Mouse (Mus musculus) liver, adult (tissue): Measurements from ENCODE around the gene Gm1043.

Experiments
- GATA4 ChIP-seq: IDR thresholded peaks from 2 replicates; pipeline ENCODE4 v1.6.1; 2014; ENCODE audit warnings: mild to moderate bottlenecking, low read length; ENCODE audit not compliant: insufficient replicate concordance

The Gm1043 gene

DNA sequence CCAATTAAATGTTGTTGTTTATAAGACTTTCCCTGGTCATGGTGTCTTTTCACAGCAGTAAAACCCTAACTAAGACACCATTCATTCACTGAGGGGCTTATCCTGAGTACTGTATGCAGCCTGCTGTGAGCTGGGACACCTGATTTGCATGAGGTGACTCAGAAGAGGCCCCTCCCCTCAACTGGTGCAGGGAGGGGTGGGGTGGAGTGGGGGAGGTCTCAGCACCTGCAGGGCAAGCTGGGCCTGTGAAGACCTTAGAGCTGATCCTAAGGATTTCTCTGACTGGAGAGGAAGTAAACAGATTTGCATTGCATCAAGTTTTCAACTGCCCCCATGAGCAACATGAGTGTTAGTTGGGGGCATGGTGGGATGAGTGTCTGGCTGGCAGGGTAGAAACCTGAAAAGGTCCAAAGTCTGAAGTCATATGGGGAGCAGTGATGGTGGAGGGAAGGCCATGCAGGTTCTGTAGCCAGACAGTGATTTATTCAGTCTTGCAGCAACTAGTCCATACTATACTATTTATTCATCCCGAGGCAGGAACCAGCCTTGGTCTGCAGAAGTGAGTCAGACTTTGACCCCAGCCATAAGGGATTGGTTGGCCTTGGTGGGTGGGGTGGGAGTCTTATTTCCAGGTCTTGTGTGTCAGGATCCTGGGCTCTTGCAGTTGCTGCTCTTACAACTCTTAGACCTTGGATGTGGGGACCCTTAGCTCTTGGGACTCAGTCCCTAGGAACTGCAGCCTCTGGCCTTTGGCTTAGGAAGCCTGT is 3.4 kb downstream of the Gm1043 start:
- TF ChIP-seq GATA4: no peak

DNA sequence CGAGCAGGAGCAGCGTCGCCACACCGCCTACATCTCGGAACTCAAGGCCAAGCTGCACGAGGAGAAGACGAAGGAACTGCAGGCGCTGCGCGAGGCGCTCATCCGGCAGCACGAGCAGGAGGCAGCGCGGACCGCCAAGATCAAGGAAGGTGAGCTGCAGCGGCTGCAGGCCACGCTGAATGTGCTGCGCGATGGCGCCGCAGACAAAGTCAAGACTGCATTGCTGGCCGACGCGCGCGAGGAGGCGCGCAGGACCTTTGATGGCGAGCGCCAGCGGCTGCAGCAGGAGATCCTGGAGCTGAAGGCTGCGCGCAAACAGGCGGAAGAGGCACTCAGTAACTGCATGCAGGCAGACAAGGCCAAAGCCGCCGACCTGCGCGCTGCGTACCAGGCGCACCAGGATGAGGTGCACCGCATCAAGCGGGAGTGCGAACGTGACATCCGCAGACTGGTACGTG is 6.0 kb downstream of the Gm1043 start:
- TF ChIP-seq GATA4: no peak

DNA sequence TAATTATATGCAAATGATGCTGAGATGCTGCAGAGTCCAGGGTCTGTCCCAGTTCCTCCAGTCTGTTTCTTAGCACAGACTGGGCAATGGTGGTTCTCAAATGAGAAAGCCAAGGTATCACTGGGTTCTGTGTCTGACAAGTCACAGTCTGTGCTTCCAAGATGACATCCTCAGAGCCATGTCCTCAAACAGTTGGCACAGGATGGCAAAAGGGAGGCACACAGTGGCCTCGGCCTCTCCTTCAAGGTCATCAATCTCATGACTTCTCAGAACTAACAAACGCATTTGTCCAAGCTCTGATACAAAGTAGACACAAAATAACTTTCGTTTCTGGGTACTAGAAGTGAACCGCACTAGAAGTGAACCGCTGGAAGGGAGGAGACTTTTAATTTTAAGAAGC is 9.8 kb downstream of the Gm1043 start:
- no peak for TF ChIP-seq GATA4

DNA sequence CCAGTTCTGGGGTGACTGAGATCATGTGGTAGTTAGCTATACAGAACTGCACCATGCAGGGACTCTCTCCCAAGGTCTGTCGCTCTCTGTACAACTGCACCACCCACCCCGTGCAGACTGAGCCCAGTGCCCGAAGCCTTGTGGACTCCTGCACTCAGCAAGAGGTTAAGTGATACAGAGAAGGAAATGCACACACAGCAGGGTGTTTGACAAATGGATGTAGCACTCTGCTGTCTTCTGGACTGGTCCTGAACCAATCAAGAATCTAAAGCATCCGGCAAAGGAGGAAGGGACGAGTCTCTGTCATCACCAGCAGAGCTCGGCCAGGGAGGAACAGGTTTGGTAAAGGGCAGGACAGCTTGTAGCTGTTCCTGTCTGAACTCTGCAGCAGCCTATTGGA is 12.4 kb downstream of the Gm1043 start:
- TF ChIP-seq GATA4: no peak

DNA sequence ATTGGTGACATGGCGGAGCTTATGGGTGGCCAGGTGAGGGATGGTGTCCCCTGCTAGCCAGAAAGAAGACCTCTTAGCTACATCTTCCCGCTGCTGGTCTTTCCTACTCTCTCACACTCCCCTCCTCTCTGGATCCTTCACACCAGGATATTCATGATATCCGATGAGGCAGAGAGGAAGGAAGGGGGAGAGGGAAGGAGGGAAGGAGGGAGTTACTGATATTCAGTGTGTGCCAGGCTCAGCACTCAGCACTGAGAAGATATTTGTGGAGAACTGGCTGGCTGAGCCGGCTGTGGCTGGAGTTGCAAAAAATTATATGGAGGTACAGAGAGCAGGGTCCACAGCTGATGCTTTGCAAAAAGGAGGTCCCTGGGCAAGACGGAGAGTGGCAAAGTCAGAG is 15.6 kb downstream of the Gm1043 start:
- TF ChIP-seq GATA4: no peak

DNA sequence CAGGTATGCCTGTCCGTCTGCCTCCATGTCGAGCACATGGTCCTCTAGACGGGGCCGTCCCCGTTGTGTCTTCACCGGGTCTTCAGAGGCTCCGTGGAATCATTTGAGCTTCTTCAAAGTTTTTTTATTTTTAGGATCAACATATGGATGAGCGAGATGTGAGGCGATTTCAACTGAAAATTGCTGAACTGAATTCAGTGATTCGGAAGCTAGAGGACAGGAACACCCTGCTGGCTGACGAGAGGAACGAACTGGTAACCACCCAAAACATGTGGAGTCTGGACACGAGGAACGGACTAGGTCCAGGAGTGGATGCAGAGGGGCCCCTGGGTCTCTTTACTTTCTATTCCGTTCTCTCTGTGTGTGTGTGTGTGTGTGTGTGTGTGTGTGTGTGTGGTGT is 16.5 kb downstream of the Gm1043 start:
- TF ChIP-seq GATA4: no peak

DNA sequence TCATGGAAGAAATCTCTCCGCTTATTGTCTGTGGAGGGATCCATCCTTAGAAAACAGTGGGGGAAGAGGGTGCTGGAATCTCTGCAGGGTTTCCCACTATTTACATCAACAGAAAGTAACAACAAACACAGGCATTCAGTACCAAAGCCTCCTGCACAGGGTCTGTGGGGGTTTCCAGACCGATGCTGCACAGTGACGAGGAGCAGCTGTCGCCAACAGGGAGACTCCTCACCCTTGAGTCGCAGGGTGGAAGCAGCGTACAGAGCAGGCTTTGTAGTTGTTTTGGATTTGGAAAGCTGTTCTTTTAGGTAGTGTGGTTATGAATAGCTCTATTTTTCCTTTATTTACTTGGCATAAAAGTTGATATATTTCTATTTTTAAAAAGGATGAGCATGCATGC is 16.9 kb downstream of the Gm1043 start:
- no peak for TF ChIP-seq GATA4

DNA sequence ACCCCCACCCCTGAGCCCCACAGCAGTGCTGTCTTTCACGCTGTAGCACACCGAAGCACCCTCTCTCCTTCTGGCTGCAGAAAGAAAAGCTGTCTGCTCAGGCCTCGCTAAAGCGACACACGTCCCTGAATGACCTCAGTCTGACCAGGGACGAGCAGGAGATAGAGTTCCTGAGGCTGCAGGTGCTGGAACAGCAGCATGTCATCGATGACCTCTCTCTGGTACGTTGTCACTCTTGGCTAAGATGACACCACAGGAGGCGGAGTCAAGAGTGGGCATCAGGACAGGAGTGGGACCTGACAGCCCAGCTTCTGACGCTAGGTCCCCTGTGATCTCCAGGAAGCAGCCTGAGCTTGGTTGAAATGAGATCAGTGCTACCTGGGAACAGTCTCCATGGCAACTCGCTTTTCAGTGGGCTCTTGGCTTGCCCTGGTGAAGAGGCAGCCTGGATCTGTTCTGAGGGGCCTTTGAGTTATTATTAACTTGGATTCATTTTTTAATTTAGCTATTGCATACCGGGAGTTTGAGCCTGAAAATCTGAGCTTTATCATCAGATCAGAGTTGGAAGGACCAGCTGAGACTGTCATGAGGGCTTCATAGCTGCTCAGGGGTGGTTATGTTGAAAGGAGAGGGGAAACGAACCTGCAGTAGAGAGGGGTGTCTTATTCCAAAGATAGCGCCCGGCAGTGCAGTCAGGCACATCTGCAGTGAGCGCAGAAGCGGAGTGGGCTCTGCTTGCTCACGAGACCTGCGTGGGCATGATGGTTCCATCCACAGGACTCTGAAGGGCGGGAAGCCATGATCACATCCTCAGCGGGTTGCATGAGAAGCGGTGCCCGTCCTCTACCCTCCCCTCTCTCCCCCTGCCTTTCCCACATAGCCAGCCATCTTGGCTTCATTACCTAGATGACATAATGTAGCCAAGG is 20.6 kb downstream of the Gm1043 start:
- TF ChIP-seq GATA4: no peak

DNA sequence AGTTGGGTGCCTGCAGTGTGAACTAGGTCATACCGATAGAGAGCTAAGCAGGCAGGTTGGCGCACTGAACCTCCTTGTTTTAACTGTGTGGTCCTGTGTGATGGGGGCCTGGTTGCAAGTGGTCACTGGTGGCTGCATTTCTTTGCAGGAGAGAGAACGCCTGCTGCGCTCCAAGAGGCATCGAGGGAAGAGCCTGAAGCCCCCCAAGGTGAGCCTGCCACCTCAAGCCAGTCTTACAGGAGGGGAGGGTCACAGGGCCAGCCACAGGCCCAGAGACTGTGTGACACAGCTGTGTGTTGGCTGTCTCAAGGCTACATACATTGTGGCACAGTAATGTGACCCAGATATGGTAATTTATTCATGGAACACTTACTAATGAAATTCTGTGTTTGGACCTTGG is 21.9 kb downstream of the Gm1043 start:
- TF ChIP-seq GATA4: no peak

DNA sequence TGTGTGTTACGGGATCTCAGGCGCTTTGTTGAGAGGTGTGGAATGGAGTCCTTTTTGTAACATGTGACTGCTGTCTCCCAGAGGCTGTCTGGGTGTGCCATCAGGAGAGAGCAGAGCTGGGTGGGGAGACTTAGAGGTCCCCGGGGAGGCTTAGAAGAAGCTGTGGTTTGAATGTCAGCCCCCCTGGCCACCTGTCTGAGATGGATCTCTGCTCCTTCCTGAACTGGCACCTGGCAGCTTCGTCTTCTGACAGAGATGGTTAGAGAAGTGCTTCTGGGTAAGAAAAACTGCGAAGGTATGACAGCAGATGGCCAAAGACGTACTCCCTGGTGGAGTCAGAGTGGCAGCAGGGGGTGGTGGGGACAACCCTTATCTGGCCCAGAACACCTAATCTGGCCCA is 22.4 kb downstream of the Gm1043 start:
- TF ChIP-seq GATA4: no peak

DNA sequence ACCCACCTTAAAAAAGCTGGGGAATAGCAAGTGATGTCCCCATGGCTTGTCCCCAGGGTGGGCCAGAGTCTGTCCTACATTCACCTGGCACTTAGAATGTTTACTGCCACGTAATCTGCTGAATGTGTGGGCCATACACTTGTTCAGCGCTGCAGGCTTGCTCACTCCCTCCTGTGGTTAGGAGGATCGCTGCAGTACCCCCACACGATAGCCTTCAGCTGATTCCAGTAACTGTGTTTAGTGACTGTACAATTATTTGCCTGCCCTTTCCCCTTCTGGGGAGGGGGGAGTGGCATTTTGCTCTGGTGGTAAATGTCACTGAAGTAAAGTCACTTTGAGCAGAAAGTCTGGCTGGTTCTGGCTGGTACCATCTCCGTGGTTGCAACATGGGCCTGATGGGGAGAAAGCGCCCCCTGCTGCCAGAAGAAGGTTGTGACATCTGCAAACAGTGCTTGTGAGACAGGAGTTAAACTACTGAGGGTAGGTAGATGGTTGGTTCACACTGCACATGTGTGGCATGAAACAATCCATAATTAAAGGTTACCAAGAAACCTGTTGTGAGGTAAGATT is 24.2 kb downstream of the Gm1043 start:
- TF ChIP-seq GATA4: no peak

DNA sequence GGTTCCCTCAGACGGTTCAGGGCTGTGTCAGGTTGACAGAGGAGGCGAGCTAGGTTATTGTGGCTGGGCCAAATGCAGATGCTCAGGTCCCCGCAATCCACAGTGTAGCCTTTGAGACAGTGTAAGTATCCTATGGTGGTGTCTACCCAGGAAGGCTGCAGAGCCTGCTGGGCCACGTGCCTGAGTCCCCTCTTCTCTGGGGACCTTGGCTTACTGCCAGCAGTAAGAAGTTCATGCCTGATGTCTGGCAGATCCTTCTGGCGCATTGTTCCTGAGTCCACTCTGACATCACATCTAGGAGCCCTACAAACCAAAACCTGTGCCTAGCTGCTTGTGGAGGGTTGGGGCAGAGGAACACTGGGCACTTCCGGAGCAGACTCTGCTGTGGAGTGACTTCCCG is 27.2 kb downstream of the Gm1043 start:
- no peak for TF ChIP-seq GATA4

DNA sequence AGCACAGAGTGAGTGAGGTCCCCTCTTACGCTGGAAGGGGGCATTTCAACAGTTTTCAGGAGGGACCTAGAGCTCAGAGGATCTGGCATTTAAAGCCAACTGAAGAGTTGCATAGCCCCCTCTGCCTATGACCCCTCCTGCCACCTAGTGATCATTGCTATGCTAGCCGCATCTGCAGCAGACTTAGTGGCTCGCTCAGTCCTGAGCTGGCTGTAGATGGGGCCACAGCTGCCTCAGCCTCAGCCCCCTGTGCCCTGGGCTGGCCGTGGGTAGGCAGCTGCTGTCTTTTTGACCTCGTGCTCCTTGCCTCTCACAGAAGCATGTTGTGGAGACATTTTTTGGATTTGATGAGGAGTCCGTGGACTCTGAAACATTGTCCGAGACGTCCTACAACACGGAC is 32.0 kb downstream of the Gm1043 start:
- TF ChIP-seq GATA4: no peak

DNA sequence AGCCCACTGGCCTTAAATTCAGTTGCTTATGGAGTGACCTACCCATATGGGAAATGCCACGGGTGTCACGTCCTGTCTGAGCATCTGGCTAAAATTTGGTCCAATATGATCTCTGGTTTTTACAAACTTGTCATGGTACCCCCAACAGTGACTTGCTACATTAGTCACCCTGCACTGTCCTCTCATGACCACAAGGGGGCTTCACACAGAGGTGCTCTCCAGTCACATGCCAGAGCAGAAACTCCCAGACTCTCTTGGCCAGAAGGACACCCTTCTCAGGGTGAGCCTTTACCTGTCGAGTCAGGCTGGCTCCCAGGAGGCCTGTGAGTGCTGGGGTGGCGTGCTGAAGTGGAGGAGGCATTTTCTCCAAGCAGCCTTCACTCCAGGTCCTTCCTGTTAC is 33.1 kb downstream of the Gm1043 start:
- no peak for TF ChIP-seq GATA4

DNA sequence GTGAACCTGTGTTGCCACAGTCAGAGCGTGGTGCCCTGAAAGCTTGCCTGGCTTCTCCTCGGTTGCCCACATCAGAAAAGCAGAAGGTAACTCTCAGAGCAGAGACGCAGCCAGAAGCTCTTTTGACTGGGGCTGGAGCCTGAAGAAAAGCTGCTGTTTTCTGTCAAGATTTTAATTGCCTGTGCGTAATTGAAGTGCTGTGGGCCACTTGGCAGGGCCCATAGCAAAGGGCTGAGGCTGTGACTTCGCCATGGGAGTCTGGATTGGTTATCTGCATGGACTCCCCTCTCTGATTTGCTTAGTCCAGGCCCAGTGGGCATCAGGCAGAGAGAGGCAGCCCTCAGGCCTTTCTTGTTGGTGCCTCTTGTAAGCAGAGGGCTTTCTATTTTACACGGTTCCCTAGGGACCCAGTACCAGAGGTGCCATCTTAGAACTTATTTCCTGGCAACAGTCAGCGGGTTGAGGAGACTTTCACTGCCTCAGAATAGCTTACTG is 36.1 kb downstream of the Gm1043 start:
- TF ChIP-seq GATA4: no peak

DNA sequence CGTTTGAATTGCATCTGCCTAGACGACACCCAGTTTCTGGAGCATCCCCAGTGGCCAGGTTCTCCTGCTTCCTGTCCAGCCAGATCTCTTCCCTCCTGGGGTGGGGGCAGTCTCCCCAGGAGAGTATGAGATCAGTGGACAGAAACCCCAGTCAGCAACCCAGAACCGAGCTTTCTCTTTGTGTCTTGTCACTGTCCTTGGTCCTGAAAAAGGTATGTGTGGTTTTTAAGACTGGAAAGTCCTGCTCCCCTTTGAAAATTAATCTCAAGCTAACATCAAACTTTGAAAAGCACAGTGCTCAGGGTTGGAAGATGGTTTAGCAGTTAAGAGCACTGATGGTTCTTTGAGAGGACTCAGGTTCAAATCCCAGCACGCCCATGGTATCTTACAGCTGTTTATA is 46.7 kb downstream of the Gm1043 start:
- TF ChIP-seq GATA4: no peak
